ENCODE assay signal across 10 mouse cellular contexts in the genomic region with DNA sequence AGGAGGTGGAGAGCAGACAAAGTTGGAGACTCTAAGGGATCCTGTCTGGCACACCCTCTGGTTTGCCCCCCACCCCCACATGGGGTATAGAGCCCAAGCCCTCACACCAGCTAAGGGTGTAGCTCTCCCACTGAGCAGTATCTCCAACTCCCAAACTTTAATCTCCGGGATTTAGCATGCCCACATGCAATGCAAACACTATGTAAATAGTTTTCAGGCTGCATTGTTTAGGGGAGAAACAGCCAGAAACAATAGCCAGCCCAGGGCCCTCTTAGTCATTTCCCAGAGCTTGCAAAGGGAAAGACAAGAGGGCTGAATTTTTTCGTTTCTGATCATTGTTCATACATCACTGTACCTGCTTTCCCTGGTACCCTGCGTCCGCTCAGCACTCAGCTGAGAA. TPM values are rescaled to one million over a fixed set of nuclear protein-coding genes. Genes with fewer than 3 reads are reported as not detected.
DNase-seq lines count a peak whose midpoint lies in the region; ATAC-seq and TF ChIP-seq lines count a peak whose summit lies in the region.
"Had no signal": no experiment of that assay in that cellular context is flagged by ENCODE, and none has a peak within 500 bp of the region (broad histone marks: within the 10 kb centered on the region; RNA-seq: fewer than 3 reads in every experiment).

No protein-coding gene starts in this region.

- intact Hi-C loops in gastrocnemius, postnatal 14 days (cut with DNase I; ENCODE audit: low total_unique reads): no loop called here

- H3K36me3 ChIP-seq in liver, embryonic 11.5 days (ENCODE audit: control insufficient read depth, insufficient read depth, low read length): no peaks in the 10 kb centered on the region
- H3K36me3 ChIP-seq in liver, postnatal 0 days (replicated peaks; ENCODE audit: insufficient read depth, low read length): no peaks in the 10 kb centered on the region
- H3K36me3 ChIP-seq in forebrain, embryonic 12.5 days (replicated peaks): no peaks in the 10 kb centered on the region
- no peaks in the 10 kb centered on the region for H3K36me3 ChIP-seq in limb, embryonic 11.5 days (ENCODE audit: control insufficient read depth, insufficient read depth, low read length)
- no peaks in the 10 kb centered on the region for H3K36me3 ChIP-seq in stomach, embryonic 14.5 days (ENCODE audit: control insufficient read depth, insufficient read depth, low read length)

- no peak for DNase-seq in liver, embryonic 11.5 days (ENCODE audit: low spot score)
- DNase-seq in liver, postnatal 0 days: no peak
- DNase-seq in limb, embryonic 11.5 days (ENCODE audit: low spot score): no peak
- DNase-seq in gastrocnemius, postnatal 14 days: no peak
- no peak for DNase-seq in layer of hippocampus, adult 18-20 months (ENCODE audit: low spot score in 2 of 2)
- no peak for DNase-seq in heart, adult 18-20 months

- ATAC-seq in liver, embryonic 11.5 days (replicated peaks; ENCODE audit: low FRiP score): no peak
- no peak for ATAC-seq in liver, postnatal 0 days
- no peak for ATAC-seq in forebrain, embryonic 12.5 days (ENCODE audit: low FRiP score)
- no peak for ATAC-seq in limb, embryonic 11.5 days (ENCODE audit: insufficient number of reproducible peaks, low FRiP score, low TSS enrichment, low read depth)
- ATAC-seq in stomach, embryonic 14.5 days (ENCODE audit: insufficient number of reproducible peaks, insufficient read depth, low FRiP score, low read depth): no peak

- WGBS in liver, embryonic 11.5 days: 51% methylated on average over 4 of the region's 4 CpGs
- 17% methylated on average over 4 of the region's 4 CpGs for WGBS in liver, postnatal 0 days (ENCODE audit: insufficient replicate concordance)
- WGBS in forebrain, embryonic 12.5 days: 9% methylated on average over 4 of the region's 4 CpGs
- WGBS in limb, embryonic 11.5 days: 43% methylated on average over 4 of the region's 4 CpGs
- WGBS in stomach, embryonic 14.5 days: 14% methylated on average over 4 of the region's 4 CpGs

- H3K9ac ChIP-seq in liver, embryonic 11.5 days (ENCODE audit: low read depth, low read length): no peak overlapping the region
- H3K9ac ChIP-seq in liver, postnatal 0 days (replicated peaks): no peak overlapping the region
- H3K9ac ChIP-seq in forebrain, embryonic 12.5 days: peak overlapping the region; percentile 36
- H3K9ac ChIP-seq in limb, embryonic 11.5 days (ENCODE audit: low read length): no peak overlapping the region; the same call in 1 of the 2 replicates
- H3K9ac ChIP-seq in stomach, embryonic 14.5 days (replicated peaks; ENCODE audit: low read depth, low read length): no peak overlapping the region

- TF ChIP-seq CTCF in liver, postnatal 0 days (IDR thresholded peaks at IDR 0.05; ENCODE audit: low read depth): no peak

- no peak for TF ChIP-seq EP300 in liver, postnatal 0 days (IDR thresholded peaks at IDR 0.05; ENCODE audit: low read depth)

- no peak overlapping the region for H3K27ac ChIP-seq in liver, embryonic 11.5 days (ENCODE audit: low read depth, low read length)
- H3K27ac ChIP-seq in liver, postnatal 0 days (ENCODE audit: low read depth): no peak overlapping the region
- peak overlapping the region; percentile 38; the same call in 1 of the 2 replicates for H3K27ac ChIP-seq in forebrain, embryonic 12.5 days
- H3K27ac ChIP-seq in limb, embryonic 11.5 days (replicated peaks; ENCODE audit: low read depth, low read length): no peak overlapping the region
- H3K27ac ChIP-seq in stomach, embryonic 14.5 days (ENCODE audit: low read length): no peak overlapping the region
- H3K27ac ChIP-seq: kidney, postnatal 0 days had no signal

- H3K4me3 ChIP-seq in liver, embryonic 11.5 days (ENCODE audit: low read depth, low read length): no peak overlapping the region
- no peak overlapping the region for H3K4me3 ChIP-seq in liver, postnatal 0 days (ENCODE audit: low read depth, low read length)
- peak overlapping the region; percentile 22 for H3K4me3 ChIP-seq in forebrain, embryonic 12.5 days (replicated peaks)
- H3K4me3 ChIP-seq in limb, embryonic 11.5 days (ENCODE audit: low read depth, low read length): no peak overlapping the region
- H3K4me3 ChIP-seq in stomach, embryonic 14.5 days (ENCODE audit: low read depth, low read length): no peak overlapping the region

- peaks cover 8% of the 10 kb centered on the region for H3K4me1 ChIP-seq in liver, embryonic 11.5 days (replicated peaks; ENCODE audit: control insufficient read depth, insufficient read depth, low read length)
- 0 out of 2 replicates have a peak, but pooled peaks cover 2% of the 10 kb centered on the region for H3K4me1 ChIP-seq in liver, postnatal 0 days (ENCODE audit: insufficient read depth)
- H3K4me1 ChIP-seq in forebrain, embryonic 12.5 days: peaks cover 57% of the 10 kb centered on the region
- peaks cover 12% of the 10 kb centered on the region for H3K4me1 ChIP-seq in limb, embryonic 11.5 days (ENCODE audit: control insufficient read depth, insufficient read depth, low read length)
- H3K4me1 ChIP-seq in stomach, embryonic 14.5 days (ENCODE audit: control insufficient read depth, insufficient read depth, low read length): peaks cover 16% of the 10 kb centered on the region

- H3K4me2 ChIP-seq in liver, embryonic 11.5 days: peak overlapping the region; percentile 28
- H3K4me2 ChIP-seq in liver, postnatal 0 days (ENCODE audit: low read depth, low read length): no peak overlapping the region
- peak overlapping the region; percentile 50 for H3K4me2 ChIP-seq in forebrain, embryonic 12.5 days
- peak overlapping the region; percentile 28; the same call in 1 of the 2 replicates for H3K4me2 ChIP-seq in limb, embryonic 11.5 days (ENCODE audit: low read depth, severe bottlenecking)
- H3K4me2 ChIP-seq in stomach, embryonic 14.5 days (replicated peaks; ENCODE audit: low read depth, low read length): peak overlapping the region; percentile 20; the same call in 1 of the 2 replicates

- no peaks in the 10 kb centered on the region for H3K9me3 ChIP-seq in liver, embryonic 11.5 days (ENCODE audit: control insufficient read depth, low read length)
- no peaks in the 10 kb centered on the region for H3K9me3 ChIP-seq in liver, postnatal 0 days (ENCODE audit: low read length)
- no peaks in the 10 kb centered on the region for H3K9me3 ChIP-seq in forebrain, embryonic 12.5 days
- H3K9me3 ChIP-seq in limb, embryonic 11.5 days (ENCODE audit: control insufficient read depth, low read length): no peaks in the 10 kb centered on the region
- no peaks in the 10 kb centered on the region for H3K9me3 ChIP-seq in stomach, embryonic 14.5 days (ENCODE audit: control insufficient read depth, low read depth, low read length)

- peaks cover 40% of the 10 kb centered on the region for H3K27me3 ChIP-seq in liver, embryonic 11.5 days (replicated peaks; ENCODE audit: control insufficient read depth, insufficient read depth, low read length)
- H3K27me3 ChIP-seq in liver, postnatal 0 days (ENCODE audit: insufficient read depth, low read length): peaks cover 29% of the 10 kb centered on the region
- H3K27me3 ChIP-seq in forebrain, embryonic 12.5 days: peaks cover 29% of the 10 kb centered on the region
- H3K27me3 ChIP-seq in limb, embryonic 11.5 days (ENCODE audit: control insufficient read depth, insufficient read depth, low read length): no peaks in the 10 kb centered on the region
- 0 out of 2 replicates have a peak, but pooled peaks cover 7% of the 10 kb centered on the region for H3K27me3 ChIP-seq in stomach, embryonic 14.5 days (ENCODE audit: control insufficient read depth, insufficient read depth, low read length)

RNA-seq across cellular contexts. Expression of a gene that starts 5.8 kb away (rescaled TPM):
- 14.2 and 17.2 TPM in 2 replicates for polyA plus RNA-seq in liver, embryonic 11.5 days (2014; fragmentation: Nextera tagmentation; extraction: Ambion mirVana)
- 3.1 TPM in 2 replicates for polyA plus RNA-seq in liver, postnatal 0 days (2015; fragmentation: Nextera tagmentation; extraction: Ambion mirVana)
- 4.6 and 6.9 TPM in 2 replicates for polyA plus RNA-seq in forebrain, embryonic 12.5 days (2016; fragmentation: Nextera tagmentation; extraction: Ambion mirVana)
- polyA plus RNA-seq in limb, embryonic 11.5 days (2014; fragmentation: Nextera tagmentation; extraction: Ambion mirVana): 12.5 and 16.8 TPM in 2 replicates
- polyA plus RNA-seq in stomach, embryonic 14.5 days (2014; fragmentation: Nextera tagmentation; extraction: Ambion mirVana): 0.91 and 2.1 TPM in 2 replicates
- total RNA-seq in gastrocnemius, postnatal 14 days (2021): under 1 TPM; 0.71 to 0.98 TPM
- total RNA-seq in layer of hippocampus, adult 18-20 months (2021): 1 to 10 TPM in 1 of 2 experiments, under 1 TPM in 1; 0.96 to 1.2 TPM
- total RNA-seq in heart, adult 18-20 months (2021): 1 to 10 TPM; 1.2 to 1.9 TPM
- total RNA-seq: monocyte, adult 5-6 weeks had no signal
- polyA plus RNA-seq: kidney, postnatal 0 days had no signal

RNA-seq across cellular contexts. Expression of a gene that starts 19.7 kb away (rescaled TPM):
- 4.4 and 5.5 TPM in 2 replicates for polyA plus RNA-seq in liver, embryonic 11.5 days (2014; fragmentation: Nextera tagmentation; extraction: Ambion mirVana)
- polyA plus RNA-seq in liver, postnatal 0 days (2015; fragmentation: Nextera tagmentation; extraction: Ambion mirVana): 7.3 and 7.8 TPM in 2 replicates
- 27.6 and 28.3 TPM in 2 replicates for polyA plus RNA-seq in forebrain, embryonic 12.5 days (2016; fragmentation: Nextera tagmentation; extraction: Ambion mirVana)
- polyA plus RNA-seq in limb, embryonic 11.5 days (2014; fragmentation: Nextera tagmentation; extraction: Ambion mirVana): 7.0 and 7.5 TPM in 2 replicates
- 12.6 and 14.3 TPM in 2 replicates for polyA plus RNA-seq in stomach, embryonic 14.5 days (2014; fragmentation: Nextera tagmentation; extraction: Ambion mirVana)
- total RNA-seq in gastrocnemius, postnatal 14 days (2021): 10 to 100 TPM; 14.9 to 16.9 TPM
- 100 to 1,000 TPM; 366 to 370 TPM for total RNA-seq in layer of hippocampus, adult 18-20 months (2021)
- total RNA-seq in heart, adult 18-20 months (2021): 10 to 100 TPM; 50.2 to 56.7 TPM
